Mouse (Mus musculus) neural tube, embryonic 11.5 days (tissue): ENCODE results near the gene Unk. TPM values are rescaled to one million over a fixed set of nuclear protein-coding genes. Genes with fewer than 3 reads are reported as not detected.

Source experiments
- ATAC-seq: fragments of 200-750 bp; cut with Nextera tagmentation; 2 replicates; pipeline ENCODE4 v1.8.0; 2017; ENCODE audit warnings: moderate number of reproducible peaks, mild to moderate bottlenecking, moderate TSS enrichment, moderate library complexity; ENCODE audit not compliant: insufficient read depth, low FRiP score, low TSS enrichment
- DNase-seq: peaks from one replicate; pipeline ENCODE4 v3.0.0-alpha.2; 2015; ENCODE audit warnings: low spot score
- H3K27ac ChIP-seq: fragments of 300-500 bp; sonication (generic); 2 replicates; pipeline ENCODE4 v1.5.1; 2014; ENCODE audit warnings: low read depth, mild to moderate bottlenecking, low read length
- H3K27me3 ChIP-seq: fragments of 300-500 bp; sonication (generic); 2 replicates; pipeline ENCODE4 v1.6.1; 2014; ENCODE audit warnings: mild to moderate bottlenecking, low read length, mixed read lengths; ENCODE audit not compliant: control insufficient read depth, insufficient read depth
- H3K36me3 ChIP-seq: fragments of 300-500 bp; sonication (generic); 2 replicates; pipeline ENCODE4 v1.6.1; 2014; ENCODE audit warnings: mild to moderate bottlenecking, low read length, moderate library complexity, mixed read lengths; ENCODE audit not compliant: control insufficient read depth, insufficient read depth
- H3K4me1 ChIP-seq: fragments of 300-500 bp; sonication (generic); 2 replicates; pipeline ENCODE4 v1.6.1; 2014; ENCODE audit warnings: low read length, mixed read lengths; ENCODE audit not compliant: control insufficient read depth, insufficient read depth
- H3K4me2 ChIP-seq: fragments of 300-500 bp; sonication (generic); 2 replicates; pipeline ENCODE4 v1.6.1; 2014; ENCODE audit warnings: low read depth, mild to moderate bottlenecking, moderate library complexity
- H3K4me3 ChIP-seq: fragments of 300-500 bp; sonication (generic); 2 replicates; pipeline ENCODE4 v1.5.1; 2014; ENCODE audit warnings: low read depth, low read length
- H3K9ac ChIP-seq: fragments of 300-500 bp; sonication (generic); 2 replicates; pipeline ENCODE4 v1.6.1; 2014; ENCODE audit warnings: mild to moderate bottlenecking, low read length
- H3K9me3 ChIP-seq: fragments of 300-500 bp; sonication (generic); 2 replicates; pipeline ENCODE4 v1.6.1; 2016; ENCODE audit warnings: low read length; ENCODE audit not compliant: control insufficient read depth
- WGBS: fragments of 180-500 bp; shearing (Covaris S2); extraction: QIAGEN DNeasy Blood & Tissue Kit; methylation state at CpG from one replicate; pipeline ENCODE4 v1.1.7; 2014; 5-methylcytosine and 5-hydroxymethylcytosine counted together
- polyA plus RNA-seq: library from polyadenylated mRNA; unstranded; fragments of >200 nt; fragmentation: Nextera tagmentation; extraction: Ambion mirVana; gene quantifications from 2 replicates; pipeline ENCODE4 v1.2.1, GENCODE M21; 2014

Unk gene
- polyA plus RNA-seq, 1 experiment from 2014 or later: 30.3 TPM

- no peak for DNase-seq
- H3K4me1 ChIP-seq: peaks cover 9% of the 10 kb centered on the region
- H3K4me2 ChIP-seq: no peak overlapping the region
- no peak for ATAC-seq
- H3K9me3 ChIP-seq: no peaks in the 10 kb centered on the region
- H3K9ac ChIP-seq: no peak overlapping the region
- H3K36me3 ChIP-seq: peaks cover 4% of the 10 kb centered on the region
- no peak overlapping the region for H3K4me3 ChIP-seq
- no peaks in the 10 kb centered on the region for H3K27me3 ChIP-seq
- no peak overlapping the region for H3K27ac ChIP-seq
- WGBS: 96% methylated on average over 6 of the region's 6 CpGs
Observed at GRCm38 (mm10) chr11:116034584-116034983, 4.5 kb downstream of the Unk start.

GRCm38 (mm10) chr11:116036671-116037070 is 6.5 kb downstream of the Unk start:
- ATAC-seq: no peak
- H3K36me3 ChIP-seq: peaks cover 9% of the 10 kb centered on the region
- no peak overlapping the region for H3K4me2 ChIP-seq
- peaks cover under 1% of the 10 kb centered on the region; the same call in 1 of the 2 replicates for H3K4me1 ChIP-seq
- no peak overlapping the region for H3K9ac ChIP-seq
- no peak overlapping the region for H3K27ac ChIP-seq
- H3K9me3 ChIP-seq: no peaks in the 10 kb centered on the region
- no peak overlapping the region for H3K4me3 ChIP-seq
- DNase-seq: no peak
- WGBS: 75% methylated on average over 3 of the region's 3 CpGs
- H3K27me3 ChIP-seq: no peaks in the 10 kb centered on the region

- H3K9me3 ChIP-seq: no peaks in the 10 kb centered on the region
- ATAC-seq: no peak
- DNase-seq: no peak
- no peak overlapping the region for H3K4me2 ChIP-seq
- no peaks in the 10 kb centered on the region for H3K4me1 ChIP-seq
- H3K27ac ChIP-seq: no peak overlapping the region
- no peak overlapping the region for H3K4me3 ChIP-seq
- H3K36me3 ChIP-seq: peaks cover 9% of the 10 kb centered on the region
- 93% methylated on average over 9 of the region's 9 CpGs for WGBS
- H3K27me3 ChIP-seq: no peaks in the 10 kb centered on the region
- H3K9ac ChIP-seq: no peak overlapping the region
Observed at GRCm38 (mm10) chr11:116037826-116038225, 7.7 kb downstream of the Unk start.

- Histone ChIP-seq H3K9me3 (no peaks in the 10 kb centered on the region), H3K4me2 (no peak overlapping the region), H3K4me1 (no peaks in the 10 kb centered on the region), H3K9ac (no peak overlapping the region), H3K27me3 (no peaks in the 10 kb centered on the region), H3K27ac (no peak overlapping the region), H3K4me3 (no peak overlapping the region), H3K36me3 (peaks cover 9% of the 10 kb centered on the region)
- 96% methylated on average over 6 of the region's 6 CpGs for WGBS
- DNase-seq: no peak
- no peak for ATAC-seq
Observed at GRCm38 (mm10) chr11:116040593-116040992, 10.5 kb downstream of the Unk start.

- Histone ChIP-seq H3K4me1 (no peaks in the 10 kb centered on the region), H3K36me3 (peaks cover 9% of the 10 kb centered on the region), H3K4me3 (no peak overlapping the region), H3K27me3 (no peaks in the 10 kb centered on the region), H3K27ac (no peak overlapping the region), H3K4me2 (no peak overlapping the region), H3K9me3 (no peaks in the 10 kb centered on the region), H3K9ac (no peak overlapping the region)
- WGBS: 100% methylated on average over 2 of the region's 2 CpGs
- ATAC-seq (no peak), DNase-seq (no peak)
Observed at GRCm38 (mm10) chr11:116041833-116042232, 11.7 kb downstream of the Unk start.

GRCm38 (mm10) chr11:116042372-116043138 is 12.4 kb downstream of the Unk start:
- peaks cover 12% of the 10 kb centered on the region for H3K36me3 ChIP-seq
- H3K9ac ChIP-seq: no peak overlapping the region
- 83% methylated on average over 5 of the region's 5 CpGs for WGBS
- H3K4me3 ChIP-seq: no peak overlapping the region
- H3K4me2 ChIP-seq: no peak overlapping the region
- ATAC-seq: no peak
- no peak overlapping the region for H3K27ac ChIP-seq
- H3K4me1 ChIP-seq: no peaks in the 10 kb centered on the region
- H3K9me3 ChIP-seq: no peaks in the 10 kb centered on the region
- no peaks in the 10 kb centered on the region for H3K27me3 ChIP-seq
- no peak for DNase-seq

GRCm38 (mm10) chr11:116043286-116043685 is 13.2 kb downstream of the Unk start:
- Histone ChIP-seq H3K9ac (no peak overlapping the region), H3K9me3 (no peaks in the 10 kb centered on the region), H3K4me3 (no peak overlapping the region), H3K27ac (no peak overlapping the region), H3K36me3 (peaks cover 16% of the 10 kb centered on the region), H3K27me3 (no peaks in the 10 kb centered on the region), H3K4me2 (no peak overlapping the region), H3K4me1 (no peaks in the 10 kb centered on the region)
- 88% methylated on average over 1 of the region's 1 CpGs for WGBS
- DNase-seq (no peak), ATAC-seq (no peak)

GRCm38 (mm10) chr11:116045173-116045572 is 15.1 kb downstream of the Unk start:
- H3K9ac ChIP-seq: no peak overlapping the region
- H3K36me3 ChIP-seq: peaks cover 24% of the 10 kb centered on the region
- WGBS: 94% methylated on average over 6 of the region's 6 CpGs
- H3K4me1 ChIP-seq: no peaks in the 10 kb centered on the region
- H3K9me3 ChIP-seq: peaks cover 3% of the 10 kb centered on the region; the same call in 1 of the 2 replicates
- H3K4me2 ChIP-seq: no peak overlapping the region
- no peaks in the 10 kb centered on the region for H3K27me3 ChIP-seq
- no peak overlapping the region for H3K27ac ChIP-seq
- no peak for DNase-seq
- H3K4me3 ChIP-seq: no peak overlapping the region
- ATAC-seq: no peak

GRCm38 (mm10) chr11:116049610-116050009 is 19.5 kb downstream of the Unk start:
- Histone ChIP-seq H3K27ac (no peak overlapping the region), H3K36me3 (peaks cover 45% of the 10 kb centered on the region), H3K4me2 (no peak overlapping the region), H3K27me3 (no peaks in the 10 kb centered on the region), H3K9ac (no peak overlapping the region), H3K4me3 (no peak overlapping the region), H3K4me1 (no peaks in the 10 kb centered on the region), H3K9me3 (peaks cover 3% of the 10 kb centered on the region; the same call in 1 of the 2 replicates)
- 84% methylated on average over 2 of the region's 2 CpGs for WGBS
- no peak for ATAC-seq
- no peak for DNase-seq
